Mouse (Mus musculus) stomach, embryonic 16.5 days (tissue): ENCODE data around the gene Gm19668. TPM values are rescaled to one million over a fixed set of nuclear protein-coding genes. Genes with fewer than 3 reads are reported as not detected.

Experiments used
- ATAC-seq: fragments of 200-750 bp; cut with Nextera tagmentation; 2 replicates; pipeline ENCODE4 v1.8.0; 2017; ENCODE audit warnings: moderate number of reproducible peaks, moderate TSS enrichment; ENCODE audit not compliant: insufficient read depth, low FRiP score
- H3K27ac ChIP-seq: fragments of 300-500 bp; sonication (generic); 2 replicates; pipeline ENCODE4 v1.5.1; 2014; ENCODE audit warnings: low read length
- H3K27me3 ChIP-seq: fragments of 300-500 bp; sonication (generic); 2 replicates; pipeline ENCODE4 v1.6.1; 2014; ENCODE audit warnings: low read length, control low read depth, mixed read lengths; ENCODE audit not compliant: control insufficient read depth, insufficient read depth
- H3K36me3 ChIP-seq: fragments of 300-500 bp; sonication (generic); 2 replicates; pipeline ENCODE4 v1.6.1; 2014; ENCODE audit warnings: low read length; ENCODE audit not compliant: control insufficient read depth, insufficient read depth
- H3K4me1 ChIP-seq: fragments of 300-500 bp; sonication (generic); 2 replicates; pipeline ENCODE4 v1.6.1; 2014; ENCODE audit warnings: low read length, control low read depth, mixed read lengths; ENCODE audit not compliant: control insufficient read depth, insufficient read depth
- H3K4me2 ChIP-seq: fragments of 300-500 bp; sonication (generic); 2 replicates; pipeline ENCODE4 v1.6.1; 2014; ENCODE audit warnings: low read depth, low read length, mixed read lengths
- H3K4me3 ChIP-seq: fragments of 300-500 bp; sonication (generic); replicated peaks from 2 replicates; pipeline ENCODE4 v1.5.1; 2014; ENCODE audit warnings: mild to moderate bottlenecking, low read length
- H3K9ac ChIP-seq: fragments of 300-500 bp; sonication (generic); 2 replicates; pipeline ENCODE4 v1.6.1; 2014; ENCODE audit warnings: low read length
- H3K9me3 ChIP-seq: fragments of 300-500 bp; sonication (generic); replicated peaks from 2 replicates; pipeline ENCODE4 v1.6.1; 2016; ENCODE audit warnings: low read length, control low read depth; ENCODE audit not compliant: control insufficient read depth
- WGBS: fragments of 180-500 bp; shearing (Covaris S2); extraction: QIAGEN DNeasy Blood & Tissue Kit; methylation state at CpG from one replicate; pipeline ENCODE4 v1.1.7; 2014; 5-methylcytosine and 5-hydroxymethylcytosine counted together
- polyA plus RNA-seq: library from polyadenylated mRNA; unstranded; fragments of >200 nt; fragmentation: Nextera tagmentation; extraction: Ambion mirVana; gene quantifications from 2 replicates; pipeline ENCODE4 v1.2.1, GENCODE M21; 2015

Gene Gm19668
- polyA plus RNA-seq: not detected in 2 replicates

DNA sequence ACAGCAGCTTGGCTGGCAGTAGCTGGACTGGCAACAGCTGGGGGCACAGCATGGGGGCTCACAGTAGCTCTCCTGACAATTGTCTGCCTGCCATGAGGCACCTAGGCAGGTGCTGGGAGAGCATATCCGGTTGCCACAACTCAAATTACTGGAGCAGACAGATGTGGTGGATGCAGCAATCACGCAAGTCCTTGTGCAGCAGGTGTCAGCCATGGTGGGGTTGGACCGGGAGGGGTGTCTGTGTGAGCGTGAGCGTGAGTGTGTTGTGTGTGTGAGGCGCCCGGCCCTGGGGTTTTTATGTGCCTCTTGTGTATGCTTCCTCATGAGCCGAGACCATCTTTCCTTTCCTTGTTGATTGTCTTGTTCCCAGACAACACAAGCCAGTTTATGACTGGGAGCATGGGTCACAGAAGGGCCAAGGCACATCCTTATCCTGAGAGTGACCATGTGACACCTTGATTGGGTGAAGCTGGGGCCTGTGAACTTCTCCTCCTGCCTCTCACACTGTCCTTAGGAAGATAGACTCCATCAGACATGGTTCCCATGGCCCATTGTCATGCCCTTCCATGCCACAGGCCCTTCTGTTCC, at the start of gene Gm19668:
Gm19668 (minus strand) TSS at position 213 of the 588 bp plus-strand sequence.
- Histone ChIP-seq H3K4me1 (no peaks in the 10 kb centered on the region), H3K27me3 (no peaks in the 10 kb centered on the region), H3K4me3 (no peak within 1 kb of the TSS), H3K9me3 (no peaks in the 10 kb centered on the region), H3K27ac (no peak within 1 kb of the TSS), H3K9ac (no peak within 1 kb of the TSS), H3K36me3 (no peaks in the 10 kb centered on the region), H3K4me2 (no peak within 1 kb of the TSS)
- no peak for ATAC-seq
- WGBS: 62% methylated on average over 8 of the region's 8 CpGs

DNA sequence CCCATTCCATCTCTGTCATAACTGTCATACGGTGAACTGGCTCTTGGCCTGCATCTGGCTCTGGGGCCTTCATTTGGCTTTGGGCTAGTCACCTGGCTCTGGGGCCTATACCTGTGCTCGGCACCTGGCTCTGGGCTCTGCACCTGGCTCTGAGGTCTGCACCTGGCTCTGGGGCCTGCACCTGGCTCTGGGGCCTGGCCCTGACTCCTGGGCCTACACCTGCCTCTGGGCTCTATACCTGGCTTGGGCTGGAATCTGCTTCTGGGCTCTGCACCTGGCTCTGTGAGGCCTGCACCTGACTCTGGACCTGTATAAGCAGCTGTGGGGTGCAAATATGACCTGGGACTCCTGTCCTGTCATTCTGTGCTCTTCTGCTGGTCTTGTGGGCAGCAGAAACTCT, 48.6 kb upstream of the Gm19668 start:
- Histone ChIP-seq H3K9ac (no peak overlapping the region), H3K4me2 (no peak overlapping the region), H3K9me3 (0 out of 2 replicates have a peak, but pooled peaks cover 6% of the 10 kb centered on the region), H3K27me3 (no peaks in the 10 kb centered on the region), H3K36me3 (no peaks in the 10 kb centered on the region), H3K4me3 (no peak overlapping the region), H3K4me1 (no peaks in the 10 kb centered on the region), H3K27ac (no peak overlapping the region)
- ATAC-seq: no peak
- WGBS: 71% methylated on average over 2 of the region's 2 CpGs

DNA sequence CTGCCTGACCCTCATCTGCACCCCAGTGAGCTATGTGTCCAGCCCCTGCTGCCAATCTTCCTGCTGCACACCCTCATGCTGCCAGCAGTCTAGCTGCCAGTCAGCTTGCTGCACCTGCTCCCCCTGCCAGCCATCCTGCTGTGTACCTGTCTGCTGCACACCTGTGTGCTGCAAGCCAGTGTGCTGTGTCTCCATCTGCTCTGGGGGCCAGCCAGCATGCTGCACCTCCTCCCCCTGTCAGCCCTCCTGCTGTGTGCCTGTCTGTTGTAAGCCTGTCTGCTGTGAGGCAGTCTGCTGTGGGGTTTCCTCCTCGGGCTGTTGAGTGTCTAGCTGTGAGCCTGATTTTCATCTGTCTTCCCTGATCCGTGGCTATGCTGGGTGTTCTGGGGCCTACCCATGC, 48.0 kb upstream of the Gm19668 start:
- Histone ChIP-seq H3K9ac (no peak overlapping the region), H3K9me3 (0 out of 2 replicates have a peak, but pooled peaks cover 6% of the 10 kb centered on the region), H3K4me3 (no peak overlapping the region), H3K36me3 (no peaks in the 10 kb centered on the region), H3K27ac (no peak overlapping the region), H3K4me1 (no peaks in the 10 kb centered on the region), H3K4me2 (no peak overlapping the region), H3K27me3 (no peaks in the 10 kb centered on the region)
- 25% methylated on average over 2 of the region's 2 CpGs for WGBS
- no peak for ATAC-seq

DNA sequence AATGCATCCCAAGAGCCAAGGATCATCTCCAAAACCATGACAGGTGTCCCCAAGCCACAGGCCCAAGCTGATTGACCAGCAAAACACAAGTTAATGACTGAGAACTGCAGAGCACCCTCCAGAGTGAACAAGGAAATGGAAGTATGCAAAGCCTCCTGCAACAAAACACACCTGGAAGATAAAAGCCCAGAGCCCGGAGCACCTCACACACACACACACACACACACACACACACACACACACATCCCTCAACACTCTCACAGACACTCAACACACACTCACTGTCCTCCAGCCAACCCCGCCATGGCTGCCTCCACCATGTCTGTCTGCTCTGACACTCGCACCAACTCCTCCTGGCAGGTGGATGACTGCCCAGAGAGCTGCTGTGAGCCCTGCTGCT, 47.6 kb upstream of the Gm19668 start, which contains the start of gene Gm36176:
Gm36176 (plus strand) TSS at position 301 of the 400 bp plus-strand sequence.
- Histone ChIP-seq H3K9me3 (0 out of 2 replicates have a peak, but pooled peaks cover 6% of the 10 kb centered on the region), H3K27ac (no peak within 1 kb of the TSS), H3K4me3 (no peak within 1 kb of the TSS), H3K4me1 (no peaks in the 10 kb centered on the region), H3K4me2 (no peak within 1 kb of the TSS), H3K36me3 (no peaks in the 10 kb centered on the region), H3K27me3 (no peaks in the 10 kb centered on the region), H3K9ac (no peak within 1 kb of the TSS)
- ATAC-seq: no peak
- WGBS: 56% methylated on average over 2 of the region's 3 CpGs

DNA sequence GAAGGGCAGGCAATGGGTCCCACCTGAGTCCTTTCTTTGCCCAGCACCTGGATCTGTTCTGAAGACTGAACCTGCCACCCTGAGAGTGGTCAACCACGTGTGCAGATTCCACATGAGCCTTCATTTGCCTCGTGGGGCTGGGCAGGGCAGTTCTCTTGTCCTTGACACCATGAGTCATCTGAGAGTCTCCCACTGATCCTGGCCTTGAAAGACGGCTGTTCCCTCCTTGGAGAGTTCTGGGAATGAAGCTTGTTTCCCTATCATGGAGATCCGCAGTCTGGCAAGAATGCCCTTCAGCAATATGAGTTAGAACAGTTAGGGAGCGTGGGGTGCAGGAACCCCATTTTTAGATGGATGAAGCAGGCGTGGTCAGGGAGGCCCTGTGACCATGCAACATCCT, 40.1 kb upstream of the Gm19668 start:
- no peaks in the 10 kb centered on the region for H3K36me3 ChIP-seq
- no peak overlapping the region for H3K4me2 ChIP-seq
- no peak overlapping the region for H3K4me3 ChIP-seq
- H3K27me3 ChIP-seq: no peaks in the 10 kb centered on the region
- H3K9ac ChIP-seq: no peak overlapping the region
- WGBS: 69% methylated on average over 6 of the region's 6 CpGs
- no peaks in the 10 kb centered on the region for H3K4me1 ChIP-seq
- H3K27ac ChIP-seq: no peak overlapping the region
- 0 out of 2 replicates have a peak, but pooled peaks cover 3% of the 10 kb centered on the region for H3K9me3 ChIP-seq
- no peak for ATAC-seq

DNA sequence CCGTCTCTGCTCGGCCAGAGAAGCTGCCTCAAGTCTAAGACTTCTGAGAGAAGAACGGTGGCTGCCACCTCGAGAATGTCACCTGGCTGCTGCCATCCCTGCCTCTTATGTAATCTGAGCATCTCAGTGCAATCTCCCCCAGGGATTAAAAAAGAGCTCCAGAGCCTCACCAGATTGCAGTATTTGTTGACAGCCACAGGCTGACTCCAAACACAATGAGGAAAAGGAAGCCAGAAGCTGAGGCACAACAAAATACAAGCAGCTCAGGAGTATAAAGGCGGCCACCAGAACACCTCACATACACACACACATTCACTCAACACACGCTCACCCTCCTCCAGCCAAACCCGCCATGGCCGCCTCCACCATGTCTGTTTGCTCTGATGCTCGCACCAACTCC, 36.7 kb upstream of the Gm19668 start, which contains the start of gene Krtap10-10:
Krtap10-10 (plus strand) TSS at position 301 of the 400 bp plus-strand sequence.
- no peak for ATAC-seq
- no peaks in the 10 kb centered on the region for H3K4me1 ChIP-seq
- H3K36me3 ChIP-seq: no peaks in the 10 kb centered on the region
- H3K9ac ChIP-seq: no peak within 1 kb of the TSS
- H3K27me3 ChIP-seq: no peaks in the 10 kb centered on the region
- H3K9me3 ChIP-seq: no peaks in the 10 kb centered on the region
- H3K4me2 ChIP-seq: no peak within 1 kb of the TSS
- WGBS: 69% methylated on average over 9 of the region's 9 CpGs
- no peak within 1 kb of the TSS for H3K4me3 ChIP-seq
- H3K27ac ChIP-seq: no peak within 1 kb of the TSS

DNA sequence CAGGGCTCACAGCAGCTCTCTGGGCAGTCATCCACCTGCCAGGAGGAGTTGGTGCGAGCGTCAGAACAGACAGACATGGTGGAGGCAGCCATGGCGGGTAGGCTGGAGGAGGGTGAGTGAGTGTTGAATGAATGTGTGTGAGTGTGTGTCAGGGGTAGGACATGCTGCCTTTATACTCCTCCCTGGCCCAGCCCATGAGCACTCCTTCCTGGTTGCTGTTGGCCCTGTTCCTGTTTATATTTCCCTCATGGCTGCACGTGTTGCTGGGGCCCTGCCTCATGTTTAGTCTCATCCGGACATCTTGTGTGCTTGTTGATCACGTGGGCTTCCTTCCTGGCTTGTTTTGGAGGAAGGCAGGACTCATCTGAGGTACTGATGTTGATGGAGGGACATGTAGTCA, 28.0 kb upstream of the Gm19668 start, which contains the start of gene Krtap10-4:
Krtap10-4 (minus strand) TSS at position 145 of the 400 bp plus-strand sequence.
- no peaks in the 10 kb centered on the region for H3K4me1 ChIP-seq
- no peak within 1 kb of the TSS for H3K4me3 ChIP-seq
- H3K36me3 ChIP-seq: no peaks in the 10 kb centered on the region
- no peaks in the 10 kb centered on the region for H3K27me3 ChIP-seq
- no peak within 1 kb of the TSS for H3K27ac ChIP-seq
- 52% methylated on average over 6 of the region's 6 CpGs for WGBS
- ATAC-seq: peak; percentile 24; the same call in 1 of the 2 replicates
- H3K9me3 ChIP-seq: peaks cover 3% of the 10 kb centered on the region; the same call in 1 of the 2 replicates
- no peak within 1 kb of the TSS for H3K4me2 ChIP-seq
- no peak within 1 kb of the TSS for H3K9ac ChIP-seq

DNA sequence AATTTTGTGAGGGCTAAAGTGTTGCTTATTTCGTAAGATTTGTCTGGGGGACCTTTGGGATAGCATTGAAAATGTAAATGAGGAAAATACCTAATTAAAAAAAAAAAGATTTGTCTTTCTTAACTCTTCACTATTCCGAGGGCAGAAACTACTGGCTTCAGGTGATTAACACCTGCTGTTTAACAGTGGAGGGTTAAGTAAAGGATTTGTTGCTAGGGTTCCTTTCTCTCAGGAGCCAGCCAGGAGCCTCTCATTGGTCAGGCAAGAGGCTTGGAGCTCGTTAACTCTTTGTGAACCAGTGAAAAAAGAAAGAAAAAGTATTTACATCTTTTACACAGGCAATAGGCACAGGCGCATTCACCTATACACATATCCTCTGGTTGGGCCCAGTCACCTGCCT, 20.3 kb upstream of the Gm19668 start:
- WGBS: 37% methylated on average over 4 of the region's 4 CpGs
- no peaks in the 10 kb centered on the region for H3K4me1 ChIP-seq
- no peak overlapping the region for H3K4me3 ChIP-seq
- peaks cover 3% of the 10 kb centered on the region; the same call in 1 of the 2 replicates for H3K9me3 ChIP-seq
- H3K9ac ChIP-seq: no peak overlapping the region
- H3K4me2 ChIP-seq: no peak overlapping the region
- H3K27ac ChIP-seq: no peak overlapping the region
- H3K27me3 ChIP-seq: no peaks in the 10 kb centered on the region
- no peaks in the 10 kb centered on the region for H3K36me3 ChIP-seq
- no peak for ATAC-seq

DNA sequence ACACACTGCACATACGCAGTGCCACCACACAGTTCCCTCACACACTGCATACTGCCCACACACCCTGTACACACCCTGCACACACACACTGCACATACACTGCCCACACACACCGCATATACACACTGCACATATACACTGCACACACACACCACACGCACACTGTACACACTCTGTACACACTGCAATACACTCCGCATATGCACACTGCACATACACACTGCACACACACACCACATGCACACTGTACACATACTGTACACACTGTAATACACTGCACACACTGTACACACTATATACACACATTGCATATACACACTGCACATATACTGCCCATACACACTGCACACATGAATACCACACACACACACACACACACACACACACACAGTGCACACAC, 19.6 kb upstream of the Gm19668 start:
- Histone ChIP-seq H3K9ac (no peak overlapping the region), H3K4me3 (no peak overlapping the region), H3K4me2 (no peak overlapping the region), H3K36me3 (no peaks in the 10 kb centered on the region), H3K27ac (no peak overlapping the region), H3K9me3 (no peaks in the 10 kb centered on the region), H3K27me3 (no peaks in the 10 kb centered on the region), H3K4me1 (no peaks in the 10 kb centered on the region)
- WGBS: 93% methylated on average over 4 of the region's 4 CpGs
- ATAC-seq: peak; percentile 44
